Mouse (Mus musculus) brown adipose tissue, adult 24 weeks (tissue): ENCODE data around the gene Gm44. TPM values are rescaled to one million over a fixed set of nuclear protein-coding genes. Genes with fewer than 3 reads are reported as not detected.
"Not testable (repeated sequence)": the region's sequence is repeated elsewhere in the genome, so short reads cannot be mapped to it uniquely, and the experiment has no call there.

ENCODE experiments used
- H3K27ac ChIP-seq: fragments of 200-500 bp; replicated peaks from 2 replicates; pipeline ENCODE4 v1.5.1; 2012; ENCODE audit warnings: low read depth, mild to moderate bottlenecking, low read length
- H3K4me1 ChIP-seq: fragments of 200-500 bp; 2 replicates; pipeline ENCODE4 v1.6.1; 2012; ENCODE audit warnings: low read length, mixed read lengths; ENCODE audit not compliant: control insufficient read depth, insufficient read depth, insufficient read length
- H3K4me3 ChIP-seq: fragments of 200-500 bp; 2 replicates; pipeline ENCODE4 v1.5.1; 2012; ENCODE audit warnings: low read depth, mild to moderate bottlenecking, low read length, moderate library complexity; ENCODE audit not compliant: insufficient read depth
- polyA plus RNA-seq: library from polyadenylated mRNA; stranded (reverse); fragments of >200 nt; gene quantifications from 2 replicates; pipeline ENCODE4 v1.2.4, GENCODE M21; 2012; ENCODE audit not compliant: missing spikeins, insufficient read depth, insufficient read length

Gm44 gene
- not detected in 2 replicates for polyA plus RNA-seq

- Histone ChIP-seq H3K4me1 (no peaks in the 10 kb centered on the region), H3K27ac (no peak within 1 kb of the TSS), H3K4me3 (no peak within 1 kb of the TSS)
Measured at GRCm38 (mm10) chrX:90891842-90892241, at the start of gene Gm44. TSS of gene Gm44 (plus strand) at chrX:90892142.

- H3K4me3 ChIP-seq: no peak overlapping the region
Measured at GRCm38 (mm10) chrX:90927989-90928388, 36.0 kb downstream of the Gm44 start.

DNA sequence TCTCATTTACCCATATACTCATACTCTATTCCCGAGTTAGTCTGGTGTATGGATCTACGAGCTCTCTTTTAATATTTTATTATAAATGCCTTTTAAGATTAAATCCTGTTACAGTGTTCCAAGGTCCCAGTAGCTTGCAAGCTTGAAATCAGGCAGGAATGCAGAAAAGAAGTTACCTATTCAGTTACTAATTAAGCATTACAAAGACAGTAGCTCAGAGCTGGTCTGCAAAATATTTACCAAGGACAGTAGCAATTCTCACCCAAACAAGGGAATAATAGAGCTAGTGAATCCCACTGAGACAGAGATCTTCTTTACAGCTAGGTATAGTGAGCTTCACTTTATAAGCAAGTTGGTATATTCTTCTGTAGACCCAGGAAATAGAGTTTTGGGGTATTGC lies 46.3 kb downstream of the Gm44 start:
- H3K4me1 ChIP-seq, H3K4me3 ChIP-seq, H3K27ac ChIP-seq: not testable (repeated sequence)

More at GRCm38 (mm10) chrX:90927989-90928388, 36.0 kb downstream of the Gm44 start:
- Histone ChIP-seq H3K4me1 (no peaks in the 10 kb centered on the region), H3K27ac (no peak overlapping the region)
